Mouse (Mus musculus) E14TG2a.4 (cell line): Measurements from ENCODE around the gene H2-D1.

ENCODE experiments used
- CTCF ChIP-seq: conservative IDR thresholded peaks from 2 replicates; pipeline ENCODE4 v1.5.1; 2014; ENCODE audit warnings: low read length
- NANOG ChIP-seq: IDR thresholded peaks from 2 replicates; pipeline ENCODE4 v1.6.1; 2014; ENCODE audit warnings: borderline replicate concordance, low read length, mixed read lengths

DNA sequence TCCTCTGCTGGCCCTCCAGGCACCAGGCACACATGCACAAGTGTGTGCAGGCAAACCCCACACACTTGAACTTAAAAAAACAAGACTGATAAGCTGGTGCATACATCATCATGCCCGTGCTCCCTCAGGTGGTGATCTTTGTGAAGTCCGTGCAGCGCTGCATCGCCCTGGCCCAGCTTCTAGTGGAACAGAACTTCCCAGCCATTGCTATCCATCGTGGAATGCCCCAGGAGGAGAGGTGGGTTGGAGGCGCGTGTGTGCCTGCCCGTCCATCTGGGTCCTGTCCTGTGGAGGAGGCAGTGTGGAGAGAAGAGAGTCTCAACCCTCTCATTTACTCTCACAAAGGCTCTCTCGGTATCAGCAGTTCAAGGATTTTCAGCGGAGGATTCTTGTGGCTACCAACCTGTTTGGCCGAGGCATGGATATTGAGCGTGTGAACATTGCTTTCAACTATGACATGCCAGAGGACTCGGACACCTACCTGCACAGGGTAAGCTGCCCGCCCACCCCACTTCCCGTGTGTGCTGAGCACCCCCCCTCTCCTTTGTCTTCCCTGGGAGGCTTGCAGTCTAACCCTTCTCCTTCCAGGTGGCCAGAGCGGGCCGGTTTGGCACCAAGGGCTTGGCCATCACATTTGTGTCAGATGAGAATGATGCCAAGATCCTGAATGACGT lies 9.8 kb upstream of the H2-D1 start:
- TF ChIP-seq CTCF (no peak), NANOG (no peak)
